Mouse (Mus musculus) cortical plate, adult 2 months (tissue): ENCODE measurements around the gene Hyal3.

Source experiments
- CTCF ChIP-seq: fragments of 200-500 bp; IDR thresholded peaks from 2 replicates; pipeline ENCODE4 v1.5.1; 2011; ENCODE audit warnings: mild to moderate bottlenecking, control low read depth, low read length; ENCODE audit not compliant: insufficient read depth; ENCODE audit errors: extremely low read depth
- POLR2A ChIP-seq: fragments of 200-500 bp; IDR thresholded peaks from 2 replicates; pipeline ENCODE4 v1.6.1; 2011; ENCODE audit warnings: mild to moderate bottlenecking, low read length, control low read depth; ENCODE audit not compliant: insufficient read depth; ENCODE audit errors: extremely low read depth

- TF ChIP-seq POLR2A = no peak
- no peak for TF ChIP-seq CTCF
Observed at GRCm38 (mm10) chr9:107593101-107593976, 12.7 kb downstream of the Hyal3 start.
